Mouse (Mus musculus): Measurements from ENCODE around the gene Htt.

Gene Htt

DNA sequence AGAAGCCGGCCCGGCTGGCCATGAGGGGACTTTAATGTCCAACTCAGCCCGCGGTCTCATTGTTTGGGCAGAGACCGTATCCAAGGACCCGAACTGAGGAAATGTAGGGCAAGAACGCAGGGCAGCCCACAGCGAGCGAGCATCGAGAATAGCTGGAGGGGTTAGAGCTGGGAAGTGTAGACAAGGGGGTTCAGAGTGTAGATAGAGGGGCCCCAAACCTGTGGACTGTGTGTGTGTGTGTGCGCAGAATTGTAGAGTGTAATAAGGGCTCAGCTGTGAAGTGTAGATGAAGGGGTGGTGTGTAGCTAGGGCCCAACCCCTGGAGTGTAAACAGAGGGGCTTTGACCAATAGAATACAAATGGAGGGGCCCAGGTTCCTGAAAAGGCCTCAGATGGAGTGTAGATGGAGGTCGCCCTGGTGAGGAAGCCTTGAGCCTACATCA, 188.2 kb downstream of the Htt start:
- ChIA-PET CTCF (interaction anchor here in 3 of 4 experiments (0.6 to 2.6 kb wide), 17 partner anchors 17 to 1165 kb away, joined by 3 to 9 read pairs (median 5); no protein-coding TSS in a partner anchor), POLR2A (interaction anchor here in 3 of 4 experiments (0.6 to 2.7 kb wide), 40 partner anchors 10 to 1298 kb away, joined by 3 to 37 read pairs (median 5); partner anchors contain the start of genes Grk4 (in 3 of the 3), Lrpap1 (in 3 of the 3), Nop14 (in 3 of the 3) and Fam193a (in 1 of the 3))

DNA sequence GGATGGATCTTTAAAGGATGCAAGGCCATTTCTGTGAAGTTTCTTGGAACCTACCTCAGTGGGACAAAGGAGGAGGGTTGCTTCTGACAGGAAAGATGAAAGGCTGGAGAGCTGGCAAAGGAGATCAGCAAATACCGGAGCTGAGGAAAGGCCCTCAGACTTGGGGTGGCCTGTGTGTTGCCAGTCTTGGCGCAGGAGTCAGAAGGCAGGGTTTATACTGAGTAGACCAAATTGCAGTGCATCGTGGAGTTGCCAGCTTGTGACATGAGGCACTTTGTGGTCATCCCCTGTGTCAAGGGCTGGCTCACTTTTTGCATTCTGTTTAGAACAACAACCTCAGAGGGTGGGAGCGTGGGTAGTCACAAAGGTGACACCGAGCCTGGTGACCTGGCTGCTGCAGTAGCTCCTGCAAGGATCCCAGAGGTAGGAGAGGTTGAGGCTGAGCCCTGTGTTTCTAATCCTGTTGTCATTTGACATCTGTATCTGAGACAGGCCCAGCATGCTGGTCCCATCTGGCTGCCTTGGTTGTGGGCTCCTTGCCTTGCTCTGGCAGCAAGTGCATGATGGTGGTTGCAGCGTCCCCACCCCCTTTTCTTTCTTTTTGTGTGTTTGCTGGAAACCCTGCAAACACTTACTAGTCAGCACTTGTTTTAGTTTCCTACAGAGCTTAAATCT, 189.1 kb downstream of the Htt start:
- CTCF ChIA-PET = interaction anchor here in 2 of 4 experiments (2.1 to 2.6 kb wide), 2 partner anchors 35 to 39 kb away, joined by 7 read pairs; no protein-coding TSS in a partner anchor
- POLR2A ChIA-PET = interaction anchor here in 3 of 4 experiments (0.7 to 2.7 kb wide), 8 partner anchors 10 to 624 kb away, joined by 3 to 37 read pairs (median 10); partner anchors contain the start of genes Lrpap1 (in 2 of the 3), Grk4 (in 1 of the 3), Nop14 (in 1 of the 3) and Trmt44 (in 1 of the 3)

DNA sequence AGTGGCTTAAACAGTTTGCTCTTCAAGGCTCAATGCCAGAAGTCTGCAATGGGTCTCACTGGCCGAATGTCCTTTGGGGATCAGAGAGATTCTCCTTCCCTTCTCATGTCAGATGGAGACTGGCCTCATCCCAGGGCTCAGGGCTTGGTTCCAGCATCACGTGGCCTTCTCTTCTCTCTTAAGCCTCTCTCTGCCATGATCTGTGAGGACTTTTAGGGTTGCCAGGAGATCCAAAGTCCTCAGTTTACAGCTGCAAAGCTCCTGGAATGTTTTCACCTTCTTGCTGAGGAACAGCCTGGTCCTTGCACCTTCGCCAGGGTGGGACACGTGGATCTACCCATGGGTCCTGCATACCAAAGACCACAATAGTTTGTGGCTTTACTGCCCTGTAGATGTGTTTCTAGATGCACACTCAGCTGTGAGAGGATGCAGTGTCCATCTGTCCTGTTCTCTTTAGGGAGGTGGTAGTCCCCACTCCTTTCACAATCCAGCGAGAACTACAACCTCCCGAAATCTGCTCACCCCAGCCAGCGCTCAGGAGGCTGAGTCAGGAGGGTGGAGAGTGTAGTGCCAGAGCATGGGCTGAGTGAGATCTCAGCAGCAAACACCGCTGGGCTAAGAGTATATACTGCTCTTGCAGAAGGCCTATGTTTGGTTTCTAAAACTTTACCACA, 189.8 kb downstream of the Htt start:
- CTCF ChIA-PET = no interaction called here
- POLR2A ChIA-PET = interaction anchor here in 3 of 4 experiments (0.7 to 2.6 kb wide), 7 partner anchors 12 to 624 kb away, joined by 3 to 11 read pairs (median 3); partner anchors contain the start of gene Trmt44 (in 1 of the 3)

DNA sequence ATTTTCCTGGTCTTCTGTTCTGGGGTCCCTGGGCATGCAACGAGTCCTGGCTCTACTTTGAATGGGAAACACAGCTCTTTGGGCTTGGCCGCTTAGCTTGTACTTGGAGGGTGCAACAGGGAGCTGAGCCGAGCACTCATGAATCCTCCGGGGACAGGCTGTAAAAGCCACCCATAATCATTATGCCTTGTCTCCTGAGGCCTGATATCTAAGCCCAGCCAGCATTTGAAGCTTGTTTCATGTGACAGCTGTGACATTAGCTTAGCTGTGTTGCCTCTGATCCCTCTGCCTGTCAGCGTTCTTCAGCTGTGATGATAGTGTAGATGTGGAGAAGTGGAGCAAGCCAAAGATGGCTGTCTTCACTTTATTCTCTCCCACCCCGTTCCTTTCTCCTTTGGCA, 193.0 kb downstream of the Htt start:
- ChIA-PET POLR2A (interaction anchor here in 2 of 4 experiments (0.6 to 1.2 kb wide), 2 partner anchors 150 to 613 kb away, joined by 4 to 6 read pairs; no protein-coding TSS in a partner anchor), CTCF (no interaction called here)

DNA sequence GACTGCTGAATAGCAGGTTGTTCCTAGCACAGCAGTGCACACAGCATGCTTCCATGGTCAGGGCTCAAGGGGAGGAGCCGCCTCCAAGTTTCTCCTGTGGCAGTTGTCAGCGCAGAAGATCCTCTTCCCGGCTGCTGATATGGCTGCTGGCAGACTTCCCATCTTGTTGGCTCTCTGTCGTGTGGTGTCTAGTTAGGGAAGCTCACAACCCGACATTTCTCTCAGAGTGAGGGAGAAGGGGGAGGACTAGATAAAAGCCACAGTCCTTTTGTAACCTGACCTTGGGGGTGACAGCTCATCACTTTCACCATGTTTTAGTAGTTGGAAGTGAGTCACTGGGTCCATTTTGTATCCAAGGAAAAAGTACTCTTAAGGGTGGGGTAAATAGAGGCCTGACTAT, 194.1 kb downstream of the Htt start:
- ChIA-PET CTCF (interaction anchor here in 1 of 4 experiments (1.3 kb wide), 1 partner anchor 30 kb away, joined by 4 read pairs; no protein-coding TSS in a partner anchor), POLR2A (interaction anchor here in 1 of 4 experiments (1.2 kb wide), 1 partner anchor 149 kb away, joined by 4 read pairs; no protein-coding TSS in a partner anchor)

DNA sequence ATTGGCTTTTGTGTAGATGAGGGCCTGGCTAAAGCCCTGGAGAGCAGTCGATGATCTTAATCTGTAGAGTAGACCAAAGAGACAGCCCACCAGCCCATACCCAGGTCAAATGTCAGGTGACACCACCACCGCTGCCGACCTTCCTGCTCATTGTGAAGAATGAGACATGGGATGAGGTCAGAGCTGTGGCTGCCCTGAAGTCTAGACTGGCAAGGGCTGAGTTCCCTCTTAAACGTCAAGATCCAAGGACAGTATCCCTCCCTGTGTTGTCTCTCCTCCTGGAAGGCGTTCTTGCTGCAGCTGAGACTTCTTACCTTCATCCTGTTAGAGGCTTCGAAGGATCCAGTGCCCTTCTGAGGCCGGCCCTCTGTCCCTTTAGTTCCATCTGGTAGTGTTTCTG, 194.6 kb downstream of the Htt start:
- POLR2A ChIA-PET = no interaction called here
- CTCF ChIA-PET = interaction anchor here in 2 of 4 experiments (0.5 to 1.3 kb wide), 2 partner anchors 12 to 29 kb away, joined by 4 to 7 read pairs; no protein-coding TSS in a partner anchor

DNA sequence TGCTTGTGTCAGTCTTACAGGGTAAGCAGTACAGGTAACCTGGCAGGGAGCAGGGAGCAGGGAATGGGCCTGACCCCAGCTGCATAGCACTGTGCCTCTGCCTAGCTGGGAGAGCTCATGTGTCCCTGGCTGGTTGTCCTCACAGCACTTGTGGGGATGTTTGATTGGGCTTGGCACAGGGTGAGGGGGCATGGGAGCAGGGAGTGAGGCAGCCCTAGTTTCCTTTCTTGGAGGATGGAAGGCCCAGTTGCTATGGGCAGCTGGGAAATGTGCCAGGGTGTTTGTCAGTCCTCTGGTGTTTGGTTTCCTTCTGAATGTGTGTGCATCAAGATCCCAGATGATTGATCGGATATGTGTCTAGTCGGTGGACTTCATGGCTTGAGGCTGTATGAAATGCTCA, 195.5 kb downstream of the Htt start:
- POLR2A ChIA-PET = interaction anchor here in 3 of 4 experiments (0.5 to 1.3 kb wide), 4 partner anchors 8 to 148 kb away, joined by 3 to 5 read pairs (median 4); partner anchors contain the start of gene Rgs12 (in 1 of the 3)
- CTCF ChIA-PET = interaction anchor here in 1 of 4 experiments (1.3 kb wide), 1 partner anchor 28 kb away, joined by 4 read pairs; no protein-coding TSS in a partner anchor

DNA sequence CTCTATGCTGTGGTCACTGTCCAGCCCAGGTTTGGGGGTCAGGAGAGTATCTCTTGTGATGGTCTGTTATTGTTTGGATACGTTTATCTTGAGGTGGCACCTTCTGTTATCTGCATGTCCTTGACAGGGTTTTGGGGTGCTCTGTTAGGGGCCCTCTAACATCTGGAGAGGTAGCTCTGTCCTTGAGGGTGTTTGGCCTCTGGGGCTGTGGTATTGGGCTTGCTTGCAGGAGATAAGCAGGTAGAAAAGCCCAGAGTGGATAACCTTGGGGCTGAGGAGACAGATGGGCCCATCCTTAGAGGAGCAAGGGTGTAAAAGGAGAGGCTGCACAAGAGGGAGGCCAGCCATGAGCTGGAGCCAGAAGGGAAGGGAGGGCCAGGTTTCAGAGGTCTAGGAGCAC, 198.5 kb downstream of the Htt start:
- ChIA-PET POLR2A (interaction anchor here in 3 of 4 experiments (0.6 to 1.9 kb wide), 7 partner anchors 10 to 31 kb away, joined by 3 to 9 read pairs (median 3); partner anchors contain the start of gene Rgs12 (in 2 of the 3)), CTCF (interaction anchor here in 1 of 4 experiments (1.0 kb wide), 1 partner anchor 26 kb away, joined by 3 read pairs; no protein-coding TSS in a partner anchor)

Measured in embryonic stem cell, embryonic (primary cell).